Mouse (Mus musculus) MEL (cell line): ENCODE data around the gene St6galnac4. TPM values are rescaled to one million over a fixed set of nuclear protein-coding genes. Genes with fewer than 3 reads are reported as not detected.

ENCODE experiments used
- DNase-seq: peaks from one replicate; pipeline ENCODE4 v3.0.0; 2011; ENCODE audit warnings: low read depth, low spot score
- H3K27ac ChIP-seq: 2 replicates; pipeline ENCODE4 v1.5.1; 2012; ENCODE audit warnings: low read depth, mild to moderate bottlenecking, control low read depth, low read length, moderate library complexity; ENCODE audit not compliant: control insufficient read depth
- H3K27me3 ChIP-seq, 2 experiments: fragments of 150-350 bp in 1 of 2; sonication (generic) in 1 of 2; 2 replicates each; pipeline ENCODE4 v1.6.1; 2012; ENCODE audit warnings: low read length in 2 of 2, mild to moderate bottlenecking in 2 of 2, improper control_type of control experiment in 1 of 2, moderate library complexity in 1 of 2; ENCODE audit not compliant: insufficient read depth in 2 of 2, control insufficient read depth in 1 of 2
- H3K36me3 ChIP-seq, 2 experiments: 2 replicates each; pipeline ENCODE4 v1.6.1; 2012 to 2014; ENCODE audit warnings: low read length in 2 of 2, improper control_type of control experiment in 1 of 2, inconsistent platforms in 1 of 2, mild to moderate bottlenecking in 1 of 2; ENCODE audit not compliant: insufficient read depth in 2 of 2, control insufficient read depth in 1 of 2
- H3K4me1 ChIP-seq, 2 experiments: fragments of 150-350 bp in 1 of 2; sonication (generic) in 1 of 2; 2 replicates each; pipeline ENCODE4 v1.6.1; 2012; ENCODE audit warnings: low read length in 2 of 2, improper control_type of control experiment in 1 of 2, mild to moderate bottlenecking in 1 of 2; ENCODE audit not compliant: insufficient read depth in 2 of 2, control insufficient read depth in 1 of 2
- H3K4me3 ChIP-seq, 2 experiments: fragments of 150-350 bp in 1 of 2; sonication (generic) in 1 of 2; 2 replicates each; pipeline ENCODE4 v1.5.1; 2012; ENCODE audit warnings: low read depth in 2 of 2, low read length in 2 of 2, mild to moderate bottlenecking in 2 of 2, moderate library complexity in 2 of 2, control low read depth in 1 of 2, improper control_type of control experiment in 1 of 2; ENCODE audit not compliant: control insufficient read depth in 1 of 2, insufficient read depth in 1 of 2
- H3K79me2 ChIP-seq: 2 replicates; pipeline ENCODE4 v1.6.1; 2012; ENCODE audit warnings: mild to moderate bottlenecking, low read length, moderate library complexity; ENCODE audit not compliant: control insufficient read depth, poor library complexity, insufficient read depth
- H3K9ac ChIP-seq: 2 replicates; pipeline ENCODE4 v1.6.1; 2012; ENCODE audit warnings: low read depth, mild to moderate bottlenecking, control low read depth, low read length, moderate library complexity; ENCODE audit not compliant: control insufficient read depth, poor library complexity, severe bottlenecking
- H3K9me3 ChIP-seq: fragments of 150-350 bp; sonication (generic); replicated peaks from 2 replicates; pipeline ENCODE4 v1.6.1; 2012; ENCODE audit warnings: mild to moderate bottlenecking, low read length, improper control_type of control experiment, moderate library complexity; ENCODE audit not compliant: insufficient read depth
- BHLHE40 ChIP-seq: IDR thresholded peaks from 2 replicates; pipeline ENCODE4 v1.6.1; 2012; ENCODE audit warnings: low read depth, mild to moderate bottlenecking, inconsistent platforms, low read length, improper control_type of control experiment, borderline replicate concordance
- CHD1 ChIP-seq: IDR thresholded peaks from 2 replicates; pipeline ENCODE4 v1.6.1; 2012; ENCODE audit warnings: low read depth, mild to moderate bottlenecking, inconsistent platforms, low read length, improper control_type of control experiment
- CTCF ChIP-seq, 3 experiments: IDR thresholded peaks in 2 of 3; conservative IDR thresholded peaks in 1 of 3; 2 replicates each; pipeline ENCODE4 v1.5.1; 2011 to 2012; ENCODE audit warnings: low read length in 3 of 3, low read depth in 2 of 3, mild to moderate bottlenecking in 2 of 3, improper control_type of control experiment in 1 of 3, inconsistent platforms in 1 of 3, mixed read lengths in 1 of 3, moderate library complexity in 1 of 3; ENCODE audit not compliant: control insufficient read depth in 1 of 3, insufficient read depth in 1 of 3, poor library complexity in 1 of 3, severe bottlenecking in 1 of 3
- E2F4 ChIP-seq: IDR thresholded peaks from 2 replicates; pipeline ENCODE4 v1.6.1; 2011; ENCODE audit warnings: low read depth, low read length, improper control_type of control experiment, borderline replicate concordance
- ETS1 ChIP-seq: IDR thresholded peaks from 2 replicates; pipeline ENCODE4 v1.6.1; 2012; ENCODE audit warnings: low read depth, mild to moderate bottlenecking, inconsistent platforms, low read length, improper control_type of control experiment, moderate library complexity
- JUND ChIP-seq: IDR thresholded peaks from 2 replicates; pipeline ENCODE4 v1.6.1; 2011; ENCODE audit warnings: low read depth, mild to moderate bottlenecking, improper control_type of control experiment, low read length
- KAT2A ChIP-seq: conservative IDR thresholded peaks from 2 replicates; pipeline ENCODE4 v1.6.1; 2012; ENCODE audit warnings: low read depth, low read length, improper control_type of control experiment, inconsistent platforms
- MAFK ChIP-seq: IDR thresholded peaks from 2 replicates; pipeline ENCODE4 v1.6.1; 2011; ENCODE audit warnings: low read depth, mild to moderate bottlenecking, low read length, improper control_type of control experiment, borderline replicate concordance
- MAX ChIP-seq: IDR thresholded peaks from 2 replicates; pipeline ENCODE4 v1.6.1; 2011; ENCODE audit warnings: low read length, improper control_type of control experiment
- MAZ ChIP-seq: IDR thresholded peaks from 2 replicates; pipeline ENCODE4 v1.6.1; 2012; ENCODE audit warnings: low read depth, mild to moderate bottlenecking, inconsistent platforms, low read length, improper control_type of control experiment
- MXI1 ChIP-seq: IDR thresholded peaks from 2 replicates; pipeline ENCODE4 v1.6.1; 2011; ENCODE audit warnings: mild to moderate bottlenecking, low read depth, low read length, improper control_type of control experiment
- MYB ChIP-seq: IDR thresholded peaks from 2 replicates; pipeline ENCODE4 v1.6.1; 2011; ENCODE audit warnings: mild to moderate bottlenecking, low read depth, low read length, improper control_type of control experiment
- NRF1 ChIP-seq: IDR thresholded peaks from 2 replicates; pipeline ENCODE4 v1.6.1; 2014; ENCODE audit warnings: low read depth, mild to moderate bottlenecking, inconsistent platforms, low read length, improper control_type of control experiment, moderate library complexity; ENCODE audit not compliant: poor library complexity, insufficient read depth, severe bottlenecking
- POLR2A ChIP-seq, 2 experiments: IDR thresholded peaks; 2 replicates each; pipeline ENCODE4 v1.6.1; 2011 to 2012; ENCODE audit warnings: low read length in 2 of 2, mild to moderate bottlenecking in 2 of 2, control low read depth in 1 of 2, improper control_type of control experiment in 1 of 2, low read depth in 1 of 2, moderate library complexity in 1 of 2; ENCODE audit not compliant: control insufficient read depth in 1 of 2, insufficient read depth in 1 of 2, poor library complexity in 1 of 2
- RAD21 ChIP-seq: IDR thresholded peaks from 2 replicates; pipeline ENCODE4 v1.6.1; 2011; ENCODE audit warnings: mild to moderate bottlenecking, low read depth, low read length, improper control_type of control experiment
- SIN3A ChIP-seq: IDR thresholded peaks from 2 replicates; pipeline ENCODE4 v1.6.1; 2012; ENCODE audit warnings: low read length, improper control_type of control experiment, inconsistent platforms
- SMC3 ChIP-seq: IDR thresholded peaks from 2 replicates; pipeline ENCODE4 v1.6.1; 2011; ENCODE audit warnings: low read depth, low read length, improper control_type of control experiment
- TBP ChIP-seq: IDR thresholded peaks from 2 replicates; pipeline ENCODE4 v1.8.0; 2011; ENCODE audit warnings: low read depth, low read length, improper control_type of control experiment
- USF1 ChIP-seq: IDR thresholded peaks from 2 replicates; pipeline ENCODE4 v1.6.1; 2014; ENCODE audit warnings: low read depth, mild to moderate bottlenecking, inconsistent platforms, low read length, improper control_type of control experiment, moderate library complexity
- ZC3H11A ChIP-seq: IDR thresholded peaks from 2 replicates; pipeline ENCODE4 v1.6.1; 2012; ENCODE audit warnings: low read depth, mild to moderate bottlenecking, inconsistent platforms, low read length, improper control_type of control experiment
- ZMIZ1 ChIP-seq: IDR thresholded peaks from 2 replicates; pipeline ENCODE4 v1.6.1; 2012; ENCODE audit warnings: low read depth, mild to moderate bottlenecking, inconsistent platforms, low read length, improper control_type of control experiment, moderate library complexity
- ZNF384 ChIP-seq: IDR thresholded peaks from 2 replicates; pipeline ENCODE4 v1.6.1; 2012; ENCODE audit warnings: low read depth, mild to moderate bottlenecking, inconsistent platforms, low read length, improper control_type of control experiment
- polyA plus RNA-seq, 2 experiments: library from polyadenylated mRNA; stranded (reverse) in 1 of 2; unstranded in 1 of 2; fragments of >175 nt in 1 of 2; fragments of >200 nt in 1 of 2; gene quantifications; 2 replicates each; pipeline versions ENCODE4 v1.2.1 to v1.2.4; 2012; ENCODE audit warnings: low replicate concordance in 2 of 2, low read depth in 1 of 2; ENCODE audit not compliant: insufficient read length in 2 of 2, insufficient read depth in 1 of 2, missing spikeins in 1 of 2
- total RNA-seq: library from RNA; depleted of rRNA; stranded (reverse); fragments of 300-350 nt; gene quantifications from 2 replicates; pipeline ENCODE4 v1.2.3, GENCODE M21; 2012

The St6galnac4 gene
- total and polyA plus RNA-seq, 3 experiments = 58.3 to 109 TPM; not detected in 1

DNA sequence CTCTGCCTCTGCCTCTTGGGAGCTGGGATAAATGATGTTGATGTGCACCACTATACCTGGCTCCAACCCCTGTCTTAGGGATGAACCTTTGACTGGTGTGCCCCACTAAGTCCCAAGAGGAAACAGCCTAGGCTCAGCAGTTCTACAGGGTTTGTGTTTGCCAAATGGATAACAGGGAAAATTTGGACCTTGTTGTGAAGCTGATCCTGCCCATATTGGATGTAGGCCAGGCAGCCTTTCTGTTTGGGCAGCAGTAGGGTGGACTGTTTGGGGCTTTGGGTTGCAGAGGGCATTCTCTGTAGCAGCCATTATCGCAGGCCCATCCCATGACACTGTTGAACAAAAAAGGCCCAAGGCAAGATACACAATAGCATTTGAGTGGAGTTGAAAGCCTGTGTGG, 39.9 kb upstream of the St6galnac4 start:
- H3K27me3 ChIP-seq = no peaks in the 10 kb centered on the region
- no peaks in the 10 kb centered on the region for H3K36me3 ChIP-seq
- TF ChIP-seq ZC3H11A (no peak), MAFK (no peak), JUND (no peak), KAT2A (no peak), ETS1 (no peak), SMC3 (no peak), MAX (no peak), SIN3A (no peak), ZMIZ1 (no peak), TBP (no peak)
- no peak overlapping the region for H3K4me3 ChIP-seq
- no peak overlapping the region for H3K27ac ChIP-seq
- H3K9me3 ChIP-seq = no peaks in the 10 kb centered on the region
- H3K4me1 ChIP-seq = no peaks in the 10 kb centered on the region
- no peak for DNase-seq
- H3K79me2 ChIP-seq = no peaks in the 10 kb centered on the region
- no peak overlapping the region for H3K9ac ChIP-seq

DNA sequence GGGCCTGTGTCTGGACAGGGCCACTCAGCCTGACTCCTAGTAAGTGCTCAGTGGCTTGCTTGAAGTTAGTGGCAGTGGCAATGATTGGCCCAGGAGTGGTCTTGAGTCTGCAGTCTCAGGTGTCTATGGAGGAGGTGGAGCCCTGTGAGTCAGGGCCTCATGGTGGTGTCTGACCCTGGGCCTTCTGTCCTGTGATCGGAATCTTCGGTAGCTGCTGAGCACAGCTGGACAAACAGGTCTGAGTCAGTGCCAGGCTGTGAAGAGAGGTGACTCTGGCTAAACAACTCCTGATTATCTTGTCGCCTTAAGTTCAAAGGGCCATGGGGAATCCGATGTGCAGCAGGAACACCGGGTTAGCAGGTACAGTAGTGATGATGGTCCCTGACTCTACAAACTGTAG, 39.5 kb upstream of the St6galnac4 start:
- Histone ChIP-seq H3K27me3 (no peaks in the 10 kb centered on the region), H3K9ac (no peak overlapping the region), H3K79me2 (no peaks in the 10 kb centered on the region), H3K27ac (no peak overlapping the region), H3K4me3 (no peak overlapping the region), H3K9me3 (no peaks in the 10 kb centered on the region), H3K36me3 (no peaks in the 10 kb centered on the region), H3K4me1 (no peaks in the 10 kb centered on the region)
- DNase-seq = no peak
- TF ChIP-seq MXI1 (no peak), POLR2A (IDR thresholded peaks at IDR 0.05; ENCODE audit: control insufficient read depth in 1 of 2, insufficient read depth in 1 of 2, low read depth in 1 of 2, low read length in 2 of 2, poor library complexity in 1 of 2) (no peak), RAD21 (no peak), CTCF (IDR thresholded peaks at IDR 0.05 in 2 of 3, conservative IDR thresholded peaks at IDR 0.05 in 1 of 3; ENCODE audit: control insufficient read depth in 1 of 3, insufficient read depth in 1 of 3, low read depth in 2 of 3, low read length in 3 of 3, poor library complexity in 1 of 3, severe bottlenecking in 1 of 3) (no peak), E2F4 (no peak), BHLHE40 (no peak), CHD1 (no peak), ETS1 (no peak), TBP (no peak), MAX (no peak), NRF1 (no peak), MYB (no peak), SIN3A (no peak), MAZ (no peak), ZNF384 (no peak), USF1 (no peak)
